Mouse (Mus musculus) intestine, embryonic 16.5 days (tissue): ENCODE measurements around the gene Mfsd11. TPM values are rescaled to one million over a fixed set of nuclear protein-coding genes. Genes with fewer than 3 reads are reported as not detected.

Experiments used
- ATAC-seq: fragments of 200-750 bp; cut with Nextera tagmentation; 2 replicates; pipeline ENCODE4 v1.8.0; 2017; ENCODE audit warnings: moderate TSS enrichment, moderate library complexity
- H3K27ac ChIP-seq: fragments of 300-500 bp; sonication (generic); 2 replicates; pipeline ENCODE4 v1.5.1; 2014; ENCODE audit warnings: mild to moderate bottlenecking, low read length
- H3K27me3 ChIP-seq: fragments of 300-500 bp; sonication (generic); replicated peaks from 2 replicates; pipeline ENCODE4 v1.6.1; 2014; ENCODE audit warnings: low read length, control low read depth, mixed read lengths; ENCODE audit not compliant: control insufficient read depth, insufficient read depth
- H3K36me3 ChIP-seq: fragments of 300-500 bp; sonication (generic); 2 replicates; pipeline ENCODE4 v1.6.1; 2014; ENCODE audit warnings: low read length, control low read depth; ENCODE audit not compliant: control insufficient read depth, insufficient read depth
- H3K4me1 ChIP-seq: fragments of 300-500 bp; sonication (generic); 2 replicates; pipeline ENCODE4 v1.6.1; 2014; ENCODE audit warnings: low read length, control low read depth, mixed read lengths; ENCODE audit not compliant: control insufficient read depth, insufficient read depth
- H3K4me2 ChIP-seq: fragments of 300-500 bp; sonication (generic); 2 replicates; pipeline ENCODE4 v1.6.1; 2014; ENCODE audit warnings: low read depth, low read length, control low read depth
- H3K4me3 ChIP-seq: fragments of 300-500 bp; sonication (generic); 2 replicates; pipeline ENCODE4 v1.5.1; 2014; ENCODE audit warnings: mild to moderate bottlenecking, low read length
- H3K9ac ChIP-seq: fragments of 300-500 bp; sonication (generic); 2 replicates; pipeline ENCODE4 v1.6.1; 2014; ENCODE audit warnings: low read depth, low read length
- H3K9me3 ChIP-seq: fragments of 300-500 bp; sonication (generic); 2 replicates; pipeline ENCODE4 v1.6.1; 2016; ENCODE audit warnings: low read length, control low read depth; ENCODE audit not compliant: control insufficient read depth
- WGBS: fragments of 180-500 bp; shearing (Covaris S2); extraction: QIAGEN DNeasy Blood & Tissue Kit; methylation state at CpG from one replicate; pipeline ENCODE4 v1.1.7; 2014; 5-methylcytosine and 5-hydroxymethylcytosine counted together
- polyA plus RNA-seq: library from polyadenylated mRNA; unstranded; fragments of >200 nt; fragmentation: Nextera tagmentation; extraction: Ambion mirVana; gene quantifications from 2 replicates; pipeline ENCODE4 v1.2.1, GENCODE M21; 2015

The Mfsd11 gene
- polyA plus RNA-seq, 1 experiment from 2014 or later, result 47.3 TPM

GRCm38 (mm10) chr11:116914267-116914885 lies 62.1 kb downstream of the Mfsd11 start:
- Histone ChIP-seq H3K36me3 (no peaks in the 10 kb centered on the region), H3K27ac (no peak overlapping the region), H3K4me2 (no peak overlapping the region), H3K4me3 (no peak overlapping the region), H3K9ac (no peak overlapping the region), H3K9me3 (no peaks in the 10 kb centered on the region), H3K4me1 (peaks cover 7% of the 10 kb centered on the region), H3K27me3 (peaks cover 29% of the 10 kb centered on the region)
- 71% methylated on average over 5 of the region's 5 CpGs for WGBS
- no peak for ATAC-seq

DNA sequence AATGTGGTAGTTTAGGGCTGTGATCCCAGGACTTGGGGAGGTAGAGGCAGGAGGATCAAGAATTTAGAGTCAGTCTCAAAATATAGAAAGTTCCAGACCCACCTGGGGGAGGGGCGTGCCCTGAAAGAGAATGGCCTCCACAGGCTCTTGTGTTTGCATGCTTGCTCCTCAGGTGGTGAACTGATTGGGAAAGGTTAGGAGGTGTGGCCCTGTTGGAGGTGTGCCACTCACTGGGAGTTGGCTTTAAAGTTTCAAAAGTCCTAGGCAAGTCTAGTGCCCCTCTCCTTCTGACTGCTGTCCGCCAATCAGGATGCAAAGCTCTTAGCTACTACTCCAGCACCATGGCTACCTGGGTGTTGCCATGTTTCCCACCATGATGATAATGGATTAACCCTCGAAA lies 63.0 kb downstream of the Mfsd11 start:
- H3K27ac ChIP-seq, result no peak overlapping the region
- H3K4me1 ChIP-seq, result peaks cover 9% of the 10 kb centered on the region
- H3K36me3 ChIP-seq, result no peaks in the 10 kb centered on the region
- no peaks in the 10 kb centered on the region for H3K9me3 ChIP-seq
- H3K27me3 ChIP-seq, result peaks cover 37% of the 10 kb centered on the region
- ATAC-seq, result no peak
- 81% methylated on average over 3 of the region's 3 CpGs for WGBS
- no peak overlapping the region for H3K4me3 ChIP-seq
- no peak overlapping the region for H3K9ac ChIP-seq
- no peak overlapping the region for H3K4me2 ChIP-seq

DNA sequence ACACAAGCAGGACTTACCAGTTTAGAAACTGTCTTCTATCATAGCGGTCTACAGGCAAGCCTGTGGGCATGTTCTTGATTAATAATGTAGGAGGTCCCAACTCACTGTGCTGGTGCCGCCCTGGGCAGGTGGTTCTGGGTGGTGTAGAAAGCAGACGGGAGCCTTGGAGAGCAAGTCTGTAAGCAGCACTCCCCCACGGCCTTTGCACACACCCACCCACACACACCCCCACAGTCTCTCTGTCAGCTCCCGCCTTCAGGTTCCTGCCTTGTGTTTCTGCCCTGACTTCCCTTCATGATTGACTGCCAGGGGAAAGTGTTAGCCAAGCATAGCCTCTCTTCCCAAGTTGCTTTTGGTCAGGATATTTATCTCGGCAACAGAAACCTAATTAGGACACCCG lies 65.1 kb downstream of the Mfsd11 start:
- ATAC-seq, result no peak
- no peak overlapping the region for H3K9ac ChIP-seq
- H3K4me1 ChIP-seq, result peaks cover 9% of the 10 kb centered on the region
- no peak overlapping the region for H3K4me3 ChIP-seq
- H3K4me2 ChIP-seq, result no peak overlapping the region
- H3K27ac ChIP-seq, result no peak overlapping the region
- H3K27me3 ChIP-seq, result peaks cover 54% of the 10 kb centered on the region
- no peaks in the 10 kb centered on the region for H3K9me3 ChIP-seq
- H3K36me3 ChIP-seq, result no peaks in the 10 kb centered on the region
- 41% methylated on average over 7 of the region's 7 CpGs for whole genome bisulfite sequencing

- H3K9ac ChIP-seq, result peak within 1 kb of the TSS; percentile 70
- H3K36me3 ChIP-seq, result no peaks in the 10 kb centered on the region
- H3K4me2 ChIP-seq, result peak within 1 kb of the TSS; percentile 99
- 2% methylated on average over 88 of the region's 90 CpGs for whole genome bisulfite sequencing
- peaks cover 9% of the 10 kb centered on the region for H3K4me1 ChIP-seq
- peak within 1 kb of the TSS; percentile 60 for H3K4me3 ChIP-seq
- peak; percentile 83 for ATAC-seq
- H3K27ac ChIP-seq, result no peak within 1 kb of the TSS
- H3K27me3 ChIP-seq, result peaks cover 54% of the 10 kb centered on the region
- H3K9me3 ChIP-seq, result no peaks in the 10 kb centered on the region
These were observed 66.3 kb downstream of the Mfsd11 start, which contains the start of gene Mgat5b for GRCm38 (mm10) chr11:116918323-116919185. Gene Mgat5b, plus strand, starts transcription at chr11:116918863.

GRCm38 (mm10) chr11:116919186-116920020 lies 67.2 kb downstream of the Mfsd11 start:
- Histone ChIP-seq H3K9me3 (no peaks in the 10 kb centered on the region), H3K4me3 (peak overlapping the region; percentile 60), H3K36me3 (no peaks in the 10 kb centered on the region), H3K4me1 (peaks cover 9% of the 10 kb centered on the region), H3K27me3 (peaks cover 54% of the 10 kb centered on the region), H3K27ac (no peak overlapping the region), H3K9ac (peak overlapping the region; percentile 70), H3K4me2 (peak overlapping the region; percentile 99)
- no peak for ATAC-seq
- 2% methylated on average over 58 of the region's 58 CpGs for WGBS

DNA sequence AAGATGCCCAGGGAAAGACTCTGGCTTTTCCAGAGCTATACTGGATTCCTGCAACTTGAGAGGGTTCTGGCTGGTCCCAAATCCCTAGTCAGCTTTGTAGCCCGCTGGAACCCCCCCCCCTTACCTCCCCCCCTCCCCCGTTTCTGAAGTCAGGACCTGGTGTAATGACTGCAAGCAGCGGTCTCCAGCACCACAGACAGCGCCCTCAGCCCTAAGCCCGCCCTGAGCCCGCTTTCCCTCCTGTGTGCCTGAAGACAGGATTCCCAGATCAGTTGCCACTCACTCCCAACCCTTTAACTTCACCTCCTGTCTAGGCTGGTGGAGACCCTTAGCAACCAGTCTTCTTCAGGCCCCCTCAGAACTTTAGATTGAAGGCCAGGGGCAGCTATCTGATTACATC lies 68.5 kb downstream of the Mfsd11 start:
- peaks cover 54% of the 10 kb centered on the region for H3K27me3 ChIP-seq
- WGBS, result 4% methylated on average over 6 of the region's 6 CpGs
- H3K4me2 ChIP-seq, result no peak overlapping the region
- ATAC-seq, result no peak; the same call in 1 of the 2 replicates
- peaks cover 9% of the 10 kb centered on the region for H3K4me1 ChIP-seq
- H3K27ac ChIP-seq, result no peak overlapping the region
- no peaks in the 10 kb centered on the region for H3K9me3 ChIP-seq
- no peak overlapping the region for H3K9ac ChIP-seq
- H3K4me3 ChIP-seq, result no peak overlapping the region
- no peaks in the 10 kb centered on the region for H3K36me3 ChIP-seq

GRCm38 (mm10) chr11:116922058-116922457 lies 69.8 kb downstream of the Mfsd11 start:
- Histone ChIP-seq H3K27me3 (peaks cover 47% of the 10 kb centered on the region), H3K9ac (no peak overlapping the region), H3K4me1 (peaks cover 9% of the 10 kb centered on the region), H3K4me2 (no peak overlapping the region), H3K36me3 (no peaks in the 10 kb centered on the region), H3K9me3 (no peaks in the 10 kb centered on the region), H3K27ac (no peak overlapping the region), H3K4me3 (no peak overlapping the region)
- 46% methylated on average over 7 of the region's 7 CpGs for WGBS
- no peak for ATAC-seq
